Mouse (Mus musculus): ENCODE data around the gene Hnf1b. TPM values are rescaled to one million over a fixed set of nuclear protein-coding genes. Genes with fewer than 3 reads are reported as not detected.
A peak's percentile ranks its signal among the peaks of the same experiment; 100 is the strongest.

Gene Hnf1b
- total and polyA plus RNA-seq, 3 experiments, result 0.11 to 3.0 (median 0.42) TPM

DNA sequence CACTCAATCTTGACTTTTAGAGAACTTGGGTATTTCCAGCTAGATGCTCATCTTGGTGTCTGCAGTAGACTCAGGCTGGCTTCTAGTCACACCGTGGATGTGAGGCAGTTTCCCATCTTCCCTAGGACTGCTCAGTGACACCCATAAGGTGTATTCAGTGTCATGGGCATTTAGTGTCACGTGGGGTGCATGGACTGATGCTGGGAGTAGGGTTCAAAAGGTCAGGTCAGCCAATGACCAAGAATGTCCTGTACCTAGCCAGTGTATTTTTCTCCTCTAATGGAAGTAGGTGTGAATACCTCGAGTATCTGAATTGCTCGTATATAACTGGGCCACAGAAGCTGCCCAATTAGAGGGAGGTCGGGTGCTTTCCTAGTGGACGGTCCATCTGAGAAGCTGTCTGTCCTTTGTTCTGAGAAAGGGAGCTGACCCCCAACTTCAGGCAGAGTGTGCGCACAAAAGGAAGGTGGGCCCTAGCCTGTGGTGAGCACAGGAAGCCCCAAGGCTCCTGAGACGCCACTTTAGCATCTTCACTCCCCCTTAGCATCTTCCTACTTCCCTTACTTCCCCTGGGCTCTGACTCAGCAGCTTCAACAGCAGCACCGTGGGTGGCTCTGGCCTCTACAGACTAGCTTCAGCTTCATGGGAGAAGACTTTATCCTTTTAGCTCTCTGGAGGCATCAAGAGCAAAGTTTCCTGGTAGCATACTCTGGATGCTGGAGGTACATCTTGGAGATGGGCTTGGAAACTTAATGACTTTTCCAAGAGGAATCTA is 22.1 kb downstream of the Hnf1b start:
- H3K27ac ChIP-seq (ENCODE audit: insufficient read depth, low read depth), result no peak overlapping the region
- H3K9ac ChIP-seq (ENCODE audit: insufficient read depth, low read depth), result no peak overlapping the region
- peaks cover 15 to 40% of the 10 kb centered on the region in 2 experiments for H3K4me1 ChIP-seq (ENCODE audit: control insufficient read depth in 1 of 2, insufficient read depth in 2 of 2)
- H3K4me3 ChIP-seq (replicated peaks in 1 of 3; ENCODE audit: low read depth in 2 of 3, low read length in 2 of 3, poor library complexity in 1 of 3), result peak overlapping the region in 1 of 3 experiments; percentile 16
- TF ChIP-seq USF1 (IDR thresholded peaks at IDR 0.05; ENCODE audit: low read depth, low read length) (no peak), MAFK (IDR thresholded peaks at IDR 0.05; ENCODE audit: insufficient replicate concordance, low read length) (peak; percentile 45; the same call in 1 of the 2 replicates)
- DNase-seq (ENCODE audit: extremely low read depth), result peak; percentile 55
- dilution Hi-C loops (cut with MboI; ENCODE audit: extremely low pct_ligation_motif_present, extremely low pct_unique_long_range_greater_than_20kb, low sequenced_read_pairs), result no loop called here
- H3K27me3 ChIP-seq (replicated peaks), result no peaks in the 10 kb centered on the region
- H3K4me2 ChIP-seq (ENCODE audit: insufficient read depth, low read depth, poor library complexity, severe bottlenecking), result no peak overlapping the region
- in situ Hi-C loops (cut with MboI; ENCODE audit: low pct_ligation_motif_present, low pct_unique_long_range_greater_than_20kb, low sequenced_read_pairs), result no loop called here
- H3K36me3 ChIP-seq (replicated peaks in 1 of 2; ENCODE audit: control insufficient read depth in 1 of 2, insufficient read depth in 1 of 2, low read length in 1 of 2), result no peaks in the 10 kb centered on the region
- H3K9me3 ChIP-seq (replicated peaks; ENCODE audit: low read length), result no peaks in the 10 kb centered on the region
- H3K79me2 ChIP-seq (replicated peaks; ENCODE audit: control insufficient read depth, extremely low read depth, insufficient read depth, poor library complexity, severe bottlenecking), result no peaks in the 10 kb centered on the region

DNA sequence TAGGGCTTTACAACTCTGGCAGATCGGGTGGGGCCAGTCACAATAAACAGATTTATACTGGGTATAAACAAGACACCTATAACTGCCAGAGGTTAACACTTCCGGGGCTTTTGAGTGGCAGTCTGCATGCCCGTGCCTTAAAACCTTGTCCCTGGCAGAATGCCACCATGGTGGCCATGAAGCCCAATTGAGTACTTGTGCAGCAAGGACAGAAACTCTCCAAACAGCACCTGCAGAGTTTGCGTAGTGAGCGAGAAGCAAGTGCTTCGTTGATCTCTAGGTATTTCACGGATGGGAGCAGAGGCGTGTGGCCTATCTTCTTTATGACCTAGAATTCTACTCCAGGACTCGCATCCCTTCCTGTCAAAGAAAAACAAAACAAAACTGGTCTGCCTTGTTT is 23.6 kb downstream of the Hnf1b start:
- Histone ChIP-seq H3K79me2 (replicated peaks; ENCODE audit: control insufficient read depth, extremely low read depth, insufficient read depth, poor library complexity, severe bottlenecking) (no peaks in the 10 kb centered on the region), H3K27ac (ENCODE audit: insufficient read depth, low read depth) (no peak overlapping the region), H3K4me2 (ENCODE audit: insufficient read depth, low read depth, poor library complexity, severe bottlenecking) (no peak overlapping the region), H3K4me3 (replicated peaks in 1 of 3; ENCODE audit: low read depth in 2 of 3, low read length in 2 of 3, poor library complexity in 1 of 3) (no peak overlapping the region), H3K9me3 (replicated peaks; ENCODE audit: low read length) (no peaks in the 10 kb centered on the region), H3K4me1 (ENCODE audit: control insufficient read depth in 1 of 2, insufficient read depth in 2 of 2) (peaks cover 21 to 55% of the 10 kb centered on the region in 2 experiments), H3K9ac (ENCODE audit: insufficient read depth, low read depth) (no peak overlapping the region), H3K36me3 (replicated peaks in 1 of 2; ENCODE audit: control insufficient read depth in 1 of 2, insufficient read depth in 1 of 2, low read length in 1 of 2) (no peaks in the 10 kb centered on the region), H3K27me3 (replicated peaks) (no peaks in the 10 kb centered on the region)
- no peak for DNase-seq (ENCODE audit: extremely low read depth)
- dilution Hi-C loops (cut with MboI; ENCODE audit: extremely low pct_ligation_motif_present, extremely low pct_unique_long_range_greater_than_20kb, low sequenced_read_pairs) (no loop called here), in situ Hi-C loops (cut with MboI; ENCODE audit: low pct_ligation_motif_present, low pct_unique_long_range_greater_than_20kb, low sequenced_read_pairs) (no loop called here)
- TF ChIP-seq CHD2 (IDR thresholded peaks at IDR 0.05; ENCODE audit: low read length), result no peak
- TF ChIP-seq MAX (IDR thresholded peaks at IDR 0.05; ENCODE audit: low read length), result no peak
- no peak for TF ChIP-seq JUND (conservative IDR thresholded peaks at IDR 0.05; ENCODE audit: low read depth, low read length)
- TF ChIP-seq CTCF (conservative IDR thresholded peaks at IDR 0.05 in 1 of 2, IDR thresholded peaks at IDR 0.05 in 1 of 2; ENCODE audit: low read depth in 2 of 2, low read length in 2 of 2), result no peak
- TF ChIP-seq RCOR1 (conservative IDR thresholded peaks at IDR 0.05; ENCODE audit: low read depth, low read length), result no peak
- TF ChIP-seq USF1 (IDR thresholded peaks at IDR 0.05; ENCODE audit: low read depth, low read length), result no peak
- TF ChIP-seq POLR2A (IDR thresholded peaks at IDR 0.05; ENCODE audit: low read depth, low read length), result no peak
- no peak for TF ChIP-seq CHD1 (IDR thresholded peaks at IDR 0.05; ENCODE audit: low read depth, low read length)
- no peak for TF ChIP-seq EP300 (IDR thresholded peaks at IDR 0.05; ENCODE audit: low read length)
- no peak for TF ChIP-seq POLR2AphosphoS2 (IDR thresholded peaks at IDR 0.05; ENCODE audit: low read depth, low read length)
- no peak for TF ChIP-seq ETS1 (conservative IDR thresholded peaks at IDR 0.05; ENCODE audit: low read depth, low read length)
- no peak for TF ChIP-seq MAFK (IDR thresholded peaks at IDR 0.05; ENCODE audit: insufficient replicate concordance, low read length)
- TF ChIP-seq BHLHE40 (IDR thresholded peaks at IDR 0.05; ENCODE audit: low read depth, low read length), result no peak
- no peak for TF ChIP-seq IRF4 (IDR thresholded peaks at IDR 0.05; ENCODE audit: low read depth, low read length)
